Mouse (Mus musculus): ENCODE results near the gene Hoxa13.

The Hoxa13 gene

GRCm38 (mm10) chr6:52230516-52231165, 30.0 kb downstream of the Hoxa13 start, which contains the start of gene Hoxa9:
Hoxa9 (minus strand) TSS chr6:52231089.
- in situ Hi-C loops (cut with MboI; ENCODE audit: low pct_unique_long_range_greater_than_20kb in 1 of 2, low sequenced_read_pairs in 2 of 2, unreplicated experiment in 1 of 2), result loop anchor here in 1 of 2 experiments (25.0 kb wide), 1 partner anchor 1043 kb away; no protein-coding TSS in a partner anchor

- in situ Hi-C loops (cut with MboI; ENCODE audit: low pct_unique_long_range_greater_than_20kb in 1 of 2, low sequenced_read_pairs in 2 of 2, unreplicated experiment in 1 of 2), result loop anchor here (10.0 to 25.0 kb wide), 3 partner anchors 445 to 1042 kb away; no protein-coding TSS in a partner anchor
Observed at GRCm38 (mm10) chr6:52229558-52230416, 30.9 kb downstream of the Hoxa13 start.

- in situ Hi-C loops (cut with MboI; ENCODE audit: low pct_unique_long_range_greater_than_20kb in 1 of 2, low sequenced_read_pairs in 2 of 2, unreplicated experiment in 1 of 2), result loop anchor here (10.0 to 25.0 kb wide), 3 partner anchors 444 to 1041 kb away; no protein-coding TSS in a partner anchor
Observed at GRCm38 (mm10) chr6:52228475-52229465, 31.9 kb downstream of the Hoxa13 start.

- in situ Hi-C loops (cut with MboI; ENCODE audit: low pct_unique_long_range_greater_than_20kb in 1 of 2, low sequenced_read_pairs in 2 of 2, unreplicated experiment in 1 of 2), result loop anchor here (10.0 to 25.0 kb wide), 3 partner anchors 443 to 1040 kb away; no protein-coding TSS in a partner anchor
Observed at GRCm38 (mm10) chr6:52227470-52228222, 33.0 kb downstream of the Hoxa13 start.

GRCm38 (mm10) chr6:52226569-52227257, 34.0 kb downstream of the Hoxa13 start:
- in situ Hi-C loops (cut with MboI; ENCODE audit: low pct_unique_long_range_greater_than_20kb in 1 of 2, low sequenced_read_pairs in 2 of 2, unreplicated experiment in 1 of 2), result loop anchor here (10.0 to 25.0 kb wide), 3 partner anchors 442 to 1039 kb away; no protein-coding TSS in a partner anchor

DNA sequence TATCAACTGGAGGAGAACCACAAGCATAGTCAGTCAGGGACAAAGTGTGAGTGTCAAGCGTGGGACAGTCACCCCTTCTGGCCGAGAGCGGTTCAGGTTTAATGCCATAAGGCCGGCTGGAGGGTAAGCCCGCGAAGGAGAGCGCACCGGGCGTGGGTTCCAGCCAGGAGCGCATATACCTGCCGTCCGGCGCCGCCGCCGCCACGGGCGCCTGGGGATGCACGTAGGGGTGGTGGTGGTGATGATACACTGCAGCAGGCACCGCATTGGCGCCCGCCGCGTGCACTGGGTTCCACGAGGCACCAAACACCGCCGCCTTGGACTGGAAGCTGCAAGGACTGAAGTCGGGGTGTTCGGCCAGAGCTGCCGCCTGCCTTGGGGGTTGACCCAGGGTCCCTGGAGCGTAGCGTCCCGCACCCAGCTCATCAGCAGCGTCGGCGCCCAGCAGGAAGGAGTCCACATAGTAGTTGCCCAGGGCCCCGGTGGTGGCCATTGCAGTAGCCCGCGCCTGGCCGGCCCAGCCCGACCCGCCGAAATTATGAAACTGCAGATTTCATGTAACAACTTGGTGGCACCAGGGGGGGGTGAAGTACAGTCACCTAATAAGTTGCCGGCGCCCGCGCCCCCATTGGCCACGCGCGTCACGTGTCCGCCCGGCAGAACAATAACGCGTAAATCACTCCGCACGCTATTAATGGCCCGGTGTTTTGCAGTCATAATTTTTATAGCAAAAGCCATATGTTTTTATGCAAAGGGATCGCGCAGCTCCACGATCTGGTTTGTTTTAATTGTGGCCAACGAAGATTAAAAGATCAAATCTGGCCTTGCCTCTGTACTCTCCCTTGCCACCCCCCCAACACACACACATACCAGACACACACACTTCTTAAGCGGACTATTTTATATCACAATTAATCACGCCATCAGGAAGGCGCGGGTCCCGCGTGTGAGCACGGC, 34.8 kb downstream of the Hoxa13 start:
- in situ Hi-C loops (cut with MboI; ENCODE audit: low pct_unique_long_range_greater_than_20kb in 1 of 2, low sequenced_read_pairs in 2 of 2, unreplicated experiment in 1 of 2), result loop anchor here (10.0 to 25.0 kb wide), 3 partner anchors 441 to 1039 kb away; no protein-coding TSS in a partner anchor

GRCm38 (mm10) chr6:52224895-52225611, 35.6 kb downstream of the Hoxa13 start:
- in situ Hi-C loops (cut with MboI; ENCODE audit: low pct_unique_long_range_greater_than_20kb in 1 of 2, low sequenced_read_pairs in 2 of 2, unreplicated experiment in 1 of 2), result loop anchor here (5.0 to 25.0 kb wide), 5 partner anchors 363 to 1038 kb away; no protein-coding TSS in a partner anchor

DNA sequence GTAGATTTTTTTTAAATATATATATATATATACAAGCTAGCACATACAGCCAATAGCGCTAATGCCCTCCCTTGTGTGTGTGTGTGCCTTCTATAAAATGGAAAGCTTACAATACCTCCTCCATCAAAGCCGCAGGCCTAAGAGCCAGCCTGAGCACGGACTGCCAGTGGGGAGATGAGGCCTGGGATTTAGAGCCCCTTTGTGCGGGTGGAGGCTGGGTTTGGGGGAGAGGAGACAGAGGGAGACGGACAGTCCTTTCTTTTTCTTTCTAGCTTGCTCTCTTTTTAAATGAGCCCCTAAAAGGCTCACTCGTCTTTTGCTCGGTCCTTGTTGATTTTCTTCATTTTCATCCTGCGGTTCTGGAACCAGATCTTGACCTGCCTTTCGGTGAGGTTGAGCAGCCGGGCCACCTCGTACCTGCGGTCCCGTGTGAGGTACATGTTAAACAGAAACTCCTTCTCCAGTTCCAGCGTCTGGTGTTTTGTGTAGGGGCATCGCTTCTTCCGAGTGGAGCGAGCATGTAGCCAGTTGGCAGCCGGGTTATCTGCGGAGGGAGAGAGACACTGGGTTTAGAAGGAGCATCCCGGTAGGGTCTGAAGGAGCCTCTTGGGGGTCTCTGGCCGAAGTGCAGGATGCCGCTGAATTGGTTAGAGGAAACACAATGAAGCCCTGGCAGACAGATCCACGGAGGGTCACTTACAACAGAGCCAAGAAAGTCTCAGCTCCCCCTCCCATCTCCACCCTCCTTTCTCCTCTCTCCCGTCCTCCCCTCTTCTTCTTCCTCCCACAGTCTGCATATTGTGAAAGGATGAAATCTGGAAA, 36.5 kb downstream of the Hoxa13 start:
- in situ Hi-C loops (cut with MboI; ENCODE audit: low pct_unique_long_range_greater_than_20kb in 1 of 2, low sequenced_read_pairs in 2 of 2, unreplicated experiment in 1 of 2), result loop anchor here (5.0 to 25.0 kb wide), 5 partner anchors 362 to 1037 kb away; no protein-coding TSS in a partner anchor

DNA sequence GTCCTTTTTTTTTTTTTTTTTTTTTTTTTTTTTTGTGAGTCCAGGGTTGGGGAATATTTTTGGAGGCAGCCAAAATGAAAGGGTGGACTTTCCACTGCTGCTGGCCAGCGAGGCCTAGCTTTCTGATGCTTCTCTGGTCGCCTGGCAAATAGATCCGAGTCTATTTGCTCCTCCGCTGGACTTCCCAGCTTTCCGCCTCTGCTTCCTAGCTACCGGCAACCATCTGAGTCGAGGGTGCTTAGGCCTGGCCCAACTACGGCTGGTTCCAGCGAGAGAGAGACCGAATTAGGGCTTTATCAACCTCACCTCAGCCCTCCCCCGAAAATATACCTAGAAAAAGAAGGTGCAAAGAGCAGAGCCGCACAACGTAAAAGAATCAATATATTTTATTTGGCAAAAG, 38.0 kb downstream of the Hoxa13 start:
- in situ Hi-C loops (cut with MboI; ENCODE audit: low pct_unique_long_range_greater_than_20kb in 1 of 2, low sequenced_read_pairs in 2 of 2, unreplicated experiment in 1 of 2), result loop anchor here (5.0 to 25.0 kb wide), 5 partner anchors 360 to 1035 kb away; no protein-coding TSS in a partner anchor

DNA sequence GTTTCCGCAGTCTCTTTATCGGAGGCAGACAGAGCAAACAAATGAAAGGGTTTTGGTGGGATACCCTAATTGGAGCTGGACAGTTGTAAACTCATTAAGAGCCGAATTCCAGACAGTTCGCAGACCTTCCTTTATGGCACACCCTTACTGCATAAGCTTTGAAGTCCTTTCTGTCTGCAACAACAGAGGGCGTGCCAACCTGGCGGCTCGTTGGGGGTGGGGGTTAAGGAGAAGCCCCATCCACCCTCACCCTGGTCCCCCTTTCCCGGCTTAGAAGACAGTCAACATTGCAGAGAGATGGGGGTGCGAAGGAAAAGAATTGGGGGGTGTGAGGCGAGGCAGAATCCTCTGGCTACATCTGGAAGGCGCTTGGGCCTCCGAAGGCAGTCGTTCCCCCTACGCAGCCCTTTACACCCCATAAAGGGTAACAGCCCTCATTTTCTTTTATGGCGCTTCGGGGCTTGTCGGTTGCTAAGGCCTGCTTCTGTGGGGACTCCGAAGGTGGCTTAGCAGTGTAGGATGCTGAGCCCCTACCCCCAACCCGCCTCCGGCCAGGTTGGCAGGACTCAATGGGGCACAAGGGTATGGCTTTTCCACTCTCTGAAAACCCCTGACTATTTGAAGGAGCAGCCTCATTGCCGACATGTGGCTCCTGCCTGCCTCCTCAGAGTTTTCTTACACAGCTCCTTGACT, 38.5 kb downstream of the Hoxa13 start:
- in situ Hi-C loops (cut with MboI; ENCODE audit: low pct_unique_long_range_greater_than_20kb in 1 of 2, low sequenced_read_pairs in 2 of 2, unreplicated experiment in 1 of 2), result loop anchor here (5.0 to 25.0 kb wide), 5 partner anchors 360 to 1035 kb away; no protein-coding TSS in a partner anchor

DNA sequence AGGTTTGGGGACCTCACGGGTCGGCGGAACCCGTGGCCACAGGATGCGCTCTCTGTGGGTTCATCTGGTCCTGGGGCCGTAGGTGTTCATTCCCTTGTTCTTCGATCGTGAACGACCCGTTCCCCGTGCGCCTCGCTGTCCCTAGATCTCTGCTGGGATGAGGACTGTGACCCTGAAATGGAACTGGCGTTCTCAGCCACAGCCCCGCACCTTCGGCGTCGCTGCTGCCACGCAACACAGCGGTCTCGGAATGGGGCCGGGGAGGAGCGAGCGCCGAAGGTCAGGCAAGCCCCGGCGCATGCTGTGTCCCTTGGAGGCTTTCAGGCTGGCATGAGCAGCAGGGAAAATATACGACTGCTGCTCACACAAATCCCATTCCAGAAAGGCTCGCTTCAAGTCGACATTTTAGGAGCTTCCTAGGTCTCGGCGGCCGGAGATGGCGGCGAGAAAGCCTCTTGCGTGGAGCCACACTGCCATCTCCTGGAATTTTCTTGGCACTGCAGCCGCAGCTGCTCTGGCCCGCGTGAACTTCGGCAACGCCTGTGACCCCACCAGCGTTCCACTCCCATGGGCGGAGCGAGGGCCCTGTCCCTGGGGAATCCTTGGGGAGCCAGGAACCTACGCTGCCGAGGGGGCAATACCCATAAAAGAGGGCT, 39.2 kb downstream of the Hoxa13 start, which contains the start of gene Hoxa7:
TSS of gene Hoxa7 (minus strand) at position 518 of the 656 bp plus-strand sequence.
- in situ Hi-C loops (cut with MboI; ENCODE audit: low pct_unique_long_range_greater_than_20kb in 1 of 2, low sequenced_read_pairs in 2 of 2, unreplicated experiment in 1 of 2), result loop anchor here (5.0 to 25.0 kb wide), 5 partner anchors 359 to 1034 kb away; no protein-coding TSS in a partner anchor

GRCm38 (mm10) chr6:52220865-52221310, 39.8 kb downstream of the Hoxa13 start:
- in situ Hi-C loops (cut with MboI; ENCODE audit: low pct_unique_long_range_greater_than_20kb in 1 of 2, low sequenced_read_pairs in 2 of 2, unreplicated experiment in 1 of 2), result loop anchor here (5.0 to 25.0 kb wide), 5 partner anchors 359 to 1034 kb away; no protein-coding TSS in a partner anchor

Data from mouse embryonic stem cell (cell line).